Mouse (Mus musculus): ENCODE results near the gene Cdkn2a.

DNA sequence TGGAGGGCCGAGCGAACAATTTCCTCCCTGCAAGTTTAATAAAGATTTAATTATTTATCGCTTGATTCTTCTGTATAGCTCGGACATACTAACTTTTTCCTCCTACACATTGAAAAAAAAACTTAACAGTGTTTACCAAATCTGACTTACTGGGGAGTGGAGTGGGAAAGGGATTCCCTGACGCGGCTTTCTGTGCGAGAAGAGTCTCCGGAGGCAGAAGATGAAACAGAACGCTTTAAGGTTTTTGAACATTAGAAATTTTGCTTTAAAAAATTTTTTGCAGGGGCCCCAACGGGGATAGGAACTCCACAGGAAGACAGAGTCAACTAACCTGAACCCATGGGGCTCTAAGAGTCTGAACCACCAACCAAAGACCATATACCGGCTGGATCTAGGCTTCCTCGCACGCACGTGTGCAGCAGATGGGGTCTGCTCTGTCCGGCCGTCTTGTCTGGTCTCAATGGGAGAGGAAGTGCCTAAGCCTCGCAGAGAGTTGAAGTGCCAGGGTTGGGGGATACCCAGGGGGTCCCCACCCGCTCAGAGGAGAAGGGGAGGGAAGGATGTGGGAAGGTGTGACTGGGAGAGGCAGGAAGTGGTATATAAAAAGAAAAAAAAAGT lies 22.2 kb downstream of the Cdkn2a start:
- TF ChIP-seq ZC3H11A (IDR thresholded peaks at IDR 0.05; ENCODE audit: borderline replicate concordance, low read depth, low read length) (no peak), ZNF384 (IDR thresholded peaks at IDR 0.05; ENCODE audit: low read depth, low read length) (no peak), CHD2 (IDR thresholded peaks at IDR 0.05; ENCODE audit: low read depth, low read length) (no peak), MAFK (IDR thresholded peaks at IDR 0.05; ENCODE audit: insufficient read depth, low read depth, low read length) (no peak)
